Mouse (Mus musculus): ENCODE results near the gene Col7a1.

DNA sequence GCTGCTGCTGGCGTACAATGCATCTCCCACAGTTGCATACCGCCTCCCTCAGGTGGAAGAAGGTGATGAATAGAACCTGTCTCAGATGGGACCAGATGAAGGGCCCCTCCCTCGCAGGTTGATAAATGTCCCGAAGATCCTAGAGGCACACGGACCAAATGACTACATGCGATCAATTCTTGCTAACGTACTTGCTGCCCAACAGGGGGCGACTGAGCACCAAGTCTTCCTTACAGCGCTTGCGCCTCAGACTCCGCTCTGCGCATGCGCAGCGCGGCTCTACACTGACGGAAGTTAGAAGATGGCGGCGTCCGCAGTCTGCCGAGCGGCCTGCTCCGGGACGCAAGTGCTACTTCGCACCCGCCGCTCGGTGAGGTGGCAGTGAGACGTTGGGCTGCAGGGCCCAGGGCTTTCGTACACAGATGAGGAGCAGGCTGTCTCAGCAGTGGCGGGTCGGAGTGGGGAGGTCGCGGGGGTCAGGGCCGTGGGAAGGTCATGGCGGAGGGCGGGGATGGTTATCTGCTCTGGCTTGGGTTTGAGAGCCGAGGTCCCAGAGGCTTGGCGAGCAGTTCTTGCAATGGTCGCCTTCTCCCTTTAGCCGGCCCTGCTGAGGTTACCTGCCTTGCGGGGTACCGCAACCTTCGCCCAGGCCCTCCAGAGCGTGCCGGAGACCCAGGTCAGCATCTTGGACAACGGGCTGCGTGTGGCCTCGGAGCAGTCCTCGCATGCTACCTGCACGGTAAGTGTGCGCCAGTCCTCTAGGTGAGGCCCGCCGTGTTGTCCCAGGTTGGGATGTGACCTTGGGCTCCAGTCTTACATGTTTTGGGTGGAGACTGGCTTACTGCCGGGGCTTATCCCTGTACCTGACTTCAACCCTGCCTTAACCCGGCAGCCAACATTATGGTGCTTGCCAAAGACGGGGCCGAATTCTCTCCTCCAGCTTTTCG lies 16.7 kb upstream of the Col7a1 start, which contains the start of gene Uqcrc1:
- TF ChIP-seq CTCF (IDR thresholded peaks at IDR 0.05; ENCODE audit: low read depth, low read length) = peak; percentile 67
- no peak for TF ChIP-seq POLR2A (IDR thresholded peaks at IDR 0.05; ENCODE audit: borderline replicate concordance, low read depth, low read length)
